Mouse (Mus musculus) forebrain, embryonic 10.5 days (tissue): ENCODE measurements at regions not wholly inside any gene's neighbourhood (a gene's known extent, or its start where the extent isn't known, plus 50 kb on each side); places are given as distances from the start of the nearest gene placed in this dataset.
A peak's percentile ranks its signal among the peaks of the same experiment; 100 is the strongest.

Experiments used
- DNase-seq: peaks from one replicate; pipeline ENCODE4 v3.0.0-alpha.2; 2017; ENCODE audit warnings: low spot score; ENCODE audit errors: extremely low spot score
- H3K27ac ChIP-seq: fragments of 300-500 bp; sonication (generic); 2 replicates; pipeline ENCODE4 v1.5.1; 2016; ENCODE audit warnings: mild to moderate bottlenecking
- H3K27me3 ChIP-seq: fragments of 300-500 bp; sonication (generic); 2 replicates; pipeline ENCODE4 v1.6.1; 2016; ENCODE audit warnings: mild to moderate bottlenecking; ENCODE audit not compliant: poor library complexity, severe bottlenecking
- H3K36me3 ChIP-seq: fragments of 300-500 bp; sonication (generic); replicated peaks from 2 replicates; pipeline ENCODE4 v1.6.1; 2016; ENCODE audit warnings: mild to moderate bottlenecking, moderate library complexity
- H3K4me1 ChIP-seq: fragments of 300-500 bp; sonication (generic); 2 replicates; pipeline ENCODE4 v1.6.1; 2016
- H3K4me3 ChIP-seq: fragments of 300-500 bp; sonication (generic); 2 replicates; pipeline ENCODE4 v1.5.1; 2016; ENCODE audit warnings: mild to moderate bottlenecking, moderate library complexity
- H3K9me3 ChIP-seq: fragments of 300-500 bp; sonication (generic); 2 replicates; pipeline ENCODE4 v1.6.1; 2016; ENCODE audit warnings: mild to moderate bottlenecking, moderate library complexity
- WGBS: fragments of 180-500 bp; shearing (Covaris S2); methylation state at CpG from one replicate; pipeline ENCODE4 v1.1.7; 2016; 5-methylcytosine and 5-hydroxymethylcytosine counted together

GRCm38 (mm10) chr1:69470614-69471250 lies 216.3 kb downstream of the Ikzf2 start:
- Histone ChIP-seq H3K27ac (no peak overlapping the region), H3K9me3 (no peaks in the 10 kb centered on the region), H3K4me1 (peaks cover 11% of the 10 kb centered on the region), H3K27me3 (no peaks in the 10 kb centered on the region), H3K36me3 (no peaks in the 10 kb centered on the region), H3K4me3 (no peak overlapping the region)
- WGBS: 84% methylated on average over 4 of the region's 4 CpGs
- no peak for DNase-seq

DNA sequence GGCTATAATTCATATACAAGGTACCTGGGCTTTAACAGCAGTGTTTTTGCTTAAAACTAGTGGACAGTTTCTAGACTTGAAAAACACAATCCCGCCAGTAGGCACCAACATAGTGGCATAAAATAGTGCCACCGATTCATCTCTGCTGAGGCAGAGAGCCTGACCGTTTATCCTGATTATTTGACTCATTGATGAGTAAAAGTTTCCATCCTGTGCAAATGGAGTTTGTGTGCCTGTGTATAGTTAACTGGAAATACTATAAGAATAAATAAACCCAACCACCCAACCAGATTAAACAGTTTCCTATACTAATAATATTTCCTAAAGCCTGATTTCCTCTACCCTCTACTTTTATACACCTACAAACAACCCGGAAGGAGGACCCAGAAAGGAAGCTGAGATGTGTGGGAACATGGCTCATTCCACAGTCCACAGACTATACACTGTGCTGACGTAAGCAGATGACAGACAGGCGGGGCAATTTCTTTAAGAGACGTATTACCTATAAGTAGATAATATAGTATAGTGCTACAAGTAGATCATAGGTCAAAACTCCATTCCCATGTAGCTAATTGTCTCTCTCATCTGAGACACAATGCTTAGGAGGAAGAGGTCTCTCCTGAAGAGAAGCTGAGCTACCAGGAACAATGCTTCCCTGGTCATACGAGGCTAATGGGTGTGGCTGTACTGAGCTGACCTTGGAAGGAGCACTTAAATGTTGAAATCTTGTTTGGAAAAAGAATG lies 217.7 kb downstream of the Ikzf2 start:
- Histone ChIP-seq H3K4me3 (no peak overlapping the region), H3K9me3 (no peaks in the 10 kb centered on the region), H3K27ac (no peak overlapping the region), H3K27me3 (no peaks in the 10 kb centered on the region), H3K36me3 (no peaks in the 10 kb centered on the region), H3K4me1 (peaks cover 11% of the 10 kb centered on the region)
- DNase-seq: no peak
- WGBS: 90% methylated on average over 8 of the region's 8 CpGs

DNA sequence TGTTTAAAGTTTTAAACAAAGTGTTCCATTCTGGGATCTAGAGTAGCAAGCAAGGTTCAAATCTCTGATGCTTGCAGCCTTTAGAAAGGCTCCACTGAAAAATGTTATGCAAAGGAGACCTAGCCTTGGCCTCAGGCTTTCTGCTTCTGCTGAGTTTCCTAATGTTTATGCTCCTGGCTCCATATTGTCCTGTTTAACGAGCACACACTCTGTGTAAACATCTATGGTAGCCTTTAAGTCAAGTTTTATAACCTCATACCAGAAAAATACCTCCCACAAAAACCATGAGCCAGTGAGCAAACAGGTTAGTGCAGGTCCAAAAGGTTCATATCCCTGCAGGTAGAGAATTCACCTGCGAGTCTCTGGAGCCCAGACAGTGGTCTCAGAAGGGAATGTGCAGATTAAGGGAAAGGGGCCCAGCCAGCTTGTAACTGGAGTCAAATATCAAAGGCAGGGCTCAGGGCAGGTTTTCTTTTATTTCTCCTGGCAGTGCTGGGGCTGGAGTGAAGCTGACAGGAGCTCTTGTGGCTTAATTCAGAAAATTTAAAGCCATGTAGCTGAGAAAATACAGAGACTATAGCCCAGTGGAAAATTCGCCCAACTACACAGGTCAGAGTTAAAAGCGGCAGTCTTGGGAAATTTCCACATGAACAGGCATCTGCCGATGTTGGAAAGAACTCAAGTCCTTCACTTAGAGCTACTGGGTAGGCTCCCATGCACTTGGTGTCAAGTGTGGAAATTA lies 220.3 kb downstream of the Ikzf2 start:
- no peak overlapping the region for H3K27ac ChIP-seq
- H3K36me3 ChIP-seq: no peaks in the 10 kb centered on the region
- peaks cover 11% of the 10 kb centered on the region for H3K4me1 ChIP-seq
- H3K4me3 ChIP-seq: no peak overlapping the region
- 25% methylated on average over 5 of the region's 5 CpGs for WGBS
- H3K9me3 ChIP-seq: no peaks in the 10 kb centered on the region
- H3K27me3 ChIP-seq: no peaks in the 10 kb centered on the region
- DNase-seq: peak; percentile 21

DNA sequence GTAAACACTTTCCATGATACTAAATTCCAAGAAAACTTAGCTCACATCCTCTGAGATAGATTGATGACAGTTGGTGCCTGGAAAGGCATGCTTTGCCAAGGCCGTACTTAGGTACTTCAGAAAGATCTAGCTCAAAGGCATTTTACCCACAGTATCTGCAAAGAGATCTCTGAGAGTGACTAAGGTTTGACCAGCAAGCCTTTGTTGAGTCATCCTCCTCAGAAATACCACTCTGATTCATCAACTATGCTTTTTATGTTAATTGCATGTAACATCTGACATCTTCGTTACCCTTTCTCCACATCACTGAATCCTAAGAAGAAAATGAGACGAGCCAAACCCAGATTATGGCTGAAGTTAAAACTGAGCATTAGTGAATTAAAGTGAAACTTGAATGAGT lies 225.9 kb downstream of the Ikzf2 start:
- WGBS: 87% methylated on average over 3 of the region's 3 CpGs
- no peaks in the 10 kb centered on the region for H3K4me1 ChIP-seq
- H3K27me3 ChIP-seq: no peaks in the 10 kb centered on the region
- no peak overlapping the region for H3K27ac ChIP-seq
- H3K36me3 ChIP-seq: no peaks in the 10 kb centered on the region
- no peak for DNase-seq
- H3K9me3 ChIP-seq: no peaks in the 10 kb centered on the region
- H3K4me3 ChIP-seq: no peak overlapping the region

DNA sequence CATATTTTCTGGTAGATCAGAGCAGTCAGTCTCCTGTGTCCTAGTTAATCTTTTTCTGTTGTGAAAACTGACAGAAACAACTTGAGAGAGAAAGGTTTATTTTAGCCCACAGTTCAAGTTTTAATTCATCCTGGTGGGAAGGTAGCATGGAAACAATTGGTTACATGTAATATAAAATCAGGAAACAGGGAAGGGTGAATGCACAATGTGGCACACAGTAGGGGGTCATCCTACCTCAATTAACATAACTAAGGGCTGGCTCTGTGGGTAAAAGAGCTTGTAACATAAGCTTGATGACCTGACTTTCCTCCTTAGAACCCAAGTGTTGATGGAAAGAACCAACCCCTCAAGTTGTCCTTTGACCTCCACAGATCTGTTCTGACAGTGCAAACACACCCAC lies 227.1 kb downstream of the Ikzf2 start:
- no peak overlapping the region for H3K4me3 ChIP-seq
- H3K4me1 ChIP-seq: no peaks in the 10 kb centered on the region
- no peak for DNase-seq

DNA sequence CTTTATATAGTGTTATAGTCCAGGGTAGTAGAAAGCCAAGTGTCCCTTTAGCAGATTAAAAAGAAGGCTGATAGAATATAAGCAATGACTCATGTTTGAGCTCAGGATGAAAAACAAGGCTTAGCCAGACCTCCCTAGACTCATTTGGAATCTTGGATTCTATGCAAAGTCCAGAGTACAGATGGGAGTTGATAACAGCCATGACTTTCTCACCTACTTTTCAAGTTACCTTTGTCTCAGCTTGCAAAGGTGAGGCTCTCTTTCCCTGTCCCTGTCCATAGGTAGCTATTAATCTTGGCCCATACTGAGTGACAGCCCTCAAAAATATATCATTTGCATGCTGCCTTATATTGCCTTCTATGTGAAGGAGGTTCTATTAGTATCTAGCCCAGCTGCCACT lies 229.6 kb downstream of the Ikzf2 start:
- DNase-seq: no peak
- H3K27ac ChIP-seq: no peak overlapping the region
- no peak overlapping the region for H3K4me3 ChIP-seq
- no peaks in the 10 kb centered on the region for H3K36me3 ChIP-seq
- H3K27me3 ChIP-seq: no peaks in the 10 kb centered on the region
- H3K9me3 ChIP-seq: no peaks in the 10 kb centered on the region
- no peaks in the 10 kb centered on the region for H3K4me1 ChIP-seq

More for the DNA sequence above, 227.1 kb downstream of the Ikzf2 start:
- H3K27ac ChIP-seq: no peak overlapping the region
- H3K27me3 ChIP-seq: no peaks in the 10 kb centered on the region
- H3K36me3 ChIP-seq: no peaks in the 10 kb centered on the region
- no peaks in the 10 kb centered on the region for H3K9me3 ChIP-seq

DNA sequence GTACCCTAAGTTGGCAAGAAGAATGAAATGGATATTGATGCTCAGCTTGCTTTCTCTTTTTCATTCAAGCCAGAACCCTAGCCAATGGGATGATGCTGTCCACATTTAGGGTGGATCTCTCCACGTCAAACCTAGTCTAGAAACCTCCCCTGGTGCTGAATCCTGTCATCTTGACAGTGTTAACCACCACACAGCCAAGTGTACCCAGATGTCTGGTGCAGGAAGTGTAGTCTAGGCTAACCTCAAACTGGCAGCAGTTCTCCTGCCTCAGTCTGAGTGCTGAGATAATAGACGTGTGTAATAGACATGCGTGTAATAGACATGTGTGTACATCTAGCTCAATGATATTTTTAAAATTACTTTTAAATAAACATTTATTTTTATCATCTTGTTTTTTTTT lies 233.1 kb downstream of the Ikzf2 start:
- no peak for DNase-seq
- Histone ChIP-seq H3K36me3 (no peaks in the 10 kb centered on the region), H3K9me3 (no peaks in the 10 kb centered on the region), H3K4me1 (no peaks in the 10 kb centered on the region), H3K27me3 (no peaks in the 10 kb centered on the region), H3K4me3 (no peak overlapping the region), H3K27ac (no peak overlapping the region)
- WGBS: 89% methylated on average over 3 of the region's 3 CpGs

- H3K27ac ChIP-seq: no peak overlapping the region
- no peaks in the 10 kb centered on the region for H3K36me3 ChIP-seq
- no peak overlapping the region for H3K4me3 ChIP-seq
- no peak for DNase-seq
- no peaks in the 10 kb centered on the region for H3K9me3 ChIP-seq
- H3K27me3 ChIP-seq: no peaks in the 10 kb centered on the region
- H3K4me1 ChIP-seq: no peaks in the 10 kb centered on the region
Observed at GRCm38 (mm10) chr1:69452910-69453309, 234.1 kb downstream of the Ikzf2 start.

DNA sequence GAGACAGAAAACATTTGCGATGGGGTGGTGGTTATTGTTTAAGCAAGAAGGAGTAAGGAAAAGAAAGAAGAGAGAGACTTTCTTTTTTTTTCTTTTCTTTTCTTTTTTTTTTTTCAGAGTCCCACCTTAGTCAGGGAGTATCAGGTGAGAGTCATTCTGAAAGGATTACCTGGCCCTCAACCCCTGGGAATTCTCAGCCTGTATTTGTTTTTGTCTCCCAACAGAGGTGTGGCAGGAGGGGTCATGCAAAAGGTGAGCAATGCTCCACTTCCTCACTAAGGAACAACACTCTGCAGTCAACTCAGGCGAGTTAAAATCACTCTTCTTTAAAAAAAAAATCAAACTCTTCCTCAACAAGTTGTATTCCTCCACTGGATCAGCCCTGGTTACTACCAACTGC lies 236.6 kb downstream of the Ikzf2 start:
- DNase-seq: no peak
- Histone ChIP-seq H3K9me3 (no peaks in the 10 kb centered on the region), H3K27ac (no peak overlapping the region), H3K4me1 (peaks cover under 1% of the 10 kb centered on the region), H3K4me3 (no peak overlapping the region), H3K36me3 (no peaks in the 10 kb centered on the region), H3K27me3 (no peaks in the 10 kb centered on the region)
- 60% methylated on average over 2 of the region's 2 CpGs for WGBS

GRCm38 (mm10) chr1:69447276-69447675 lies 239.8 kb downstream of the Ikzf2 start:
- WGBS: 85% methylated on average over 5 of the region's 5 CpGs
- DNase-seq: no peak

DNA sequence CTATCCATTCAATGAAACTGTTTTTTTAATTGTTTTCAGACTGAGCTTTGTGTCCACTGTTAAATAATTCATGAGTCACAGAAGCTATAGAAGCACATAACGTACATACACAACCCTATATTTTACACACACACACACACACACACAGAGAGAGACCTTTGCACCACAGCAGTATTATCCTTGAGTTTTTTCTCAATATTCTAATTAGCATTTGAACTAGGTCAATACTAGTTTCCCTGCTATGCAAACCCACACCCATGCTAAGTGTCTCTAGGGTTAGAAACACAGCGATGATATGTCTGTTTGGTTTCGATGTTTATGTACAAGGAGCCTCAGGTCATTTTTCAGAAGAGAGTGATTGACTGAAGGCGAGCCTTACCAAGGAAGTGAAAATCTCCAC lies 242.3 kb downstream of the Ikzf2 start:
- Histone ChIP-seq H3K27me3 (no peaks in the 10 kb centered on the region), H3K4me3 (no peak overlapping the region), H3K36me3 (no peaks in the 10 kb centered on the region), H3K9me3 (no peaks in the 10 kb centered on the region), H3K4me1 (peaks cover 9% of the 10 kb centered on the region), H3K27ac (no peak overlapping the region)
- 85% methylated on average over 4 of the region's 4 CpGs for WGBS
- DNase-seq: no peak

More at GRCm38 (mm10) chr1:69447276-69447675, 239.8 kb downstream of the Ikzf2 start:
- H3K27ac ChIP-seq: no peak overlapping the region
- peaks cover 9% of the 10 kb centered on the region for H3K4me1 ChIP-seq
- H3K9me3 ChIP-seq: no peaks in the 10 kb centered on the region
- H3K36me3 ChIP-seq: no peaks in the 10 kb centered on the region
- no peaks in the 10 kb centered on the region for H3K27me3 ChIP-seq
- H3K4me3 ChIP-seq: no peak overlapping the region

GRCm38 (mm10) chr1:69443466-69443865 lies 243.6 kb downstream of the Ikzf2 start:
- WGBS: 76% methylated on average over 7 of the region's 7 CpGs
- DNase-seq: no peak
- Histone ChIP-seq H3K4me1 (peaks cover 9% of the 10 kb centered on the region), H3K27me3 (no peaks in the 10 kb centered on the region), H3K36me3 (no peaks in the 10 kb centered on the region), H3K4me3 (no peak overlapping the region), H3K9me3 (no peaks in the 10 kb centered on the region), H3K27ac (no peak overlapping the region)
